Mouse (Mus musculus): ENCODE data around the gene Cntn4.

DNA sequence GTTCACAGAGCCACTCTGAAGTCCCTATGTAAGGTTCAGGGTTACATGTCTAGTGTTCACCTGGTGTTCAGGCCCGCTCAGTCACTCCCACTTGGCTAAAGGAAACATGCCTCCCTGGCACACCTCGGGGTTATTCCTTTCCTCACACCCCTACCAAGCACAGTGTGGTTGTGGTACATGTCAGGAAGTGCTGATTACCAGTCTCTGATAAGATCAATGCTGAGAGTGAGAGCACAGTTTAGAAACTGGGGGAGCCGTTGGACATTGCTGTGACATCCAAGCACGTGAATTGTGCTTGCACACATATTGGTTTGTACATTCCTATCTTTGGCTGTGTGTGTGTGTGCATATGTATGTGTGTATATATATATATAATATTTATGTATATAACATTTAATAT, 1055.1 kb downstream of the Cntn4 start:
- no peak for TF ChIP-seq CTCF (conservative IDR thresholded peaks at IDR 0.05; ENCODE audit: insufficient read depth, insufficient read length, low read depth, low read length)
- no peak for TF ChIP-seq POLR2A (IDR thresholded peaks at IDR 0.05; ENCODE audit: low read depth, low read length)
